In genomic region chr10:82690494-82690893, GRCm38 (mm10) we compare ENCODE assay signal across 8 mouse cellular contexts. TPM values are rescaled to one million over a fixed set of nuclear protein-coding genes. Genes with fewer than 3 reads are reported as not detected.
DNase-seq lines count a peak whose midpoint lies in the region; ATAC-seq lines count a peak whose summit lies in the region.

Gene Glt8d2, minus strand, starts transcription at chr10:82690650.

- no peak within 1 kb of the TSS for H3K9ac ChIP-seq in hindbrain, embryonic 12.5 days
- H3K9ac ChIP-seq in stomach, embryonic 14.5 days (replicated peaks; ENCODE audit: low read depth, low read length) = no peak within 1 kb of the TSS

- peak within 1 kb of the TSS; percentile 11; the same call in 1 of the 2 replicates for H3K4me3 ChIP-seq in hindbrain, embryonic 12.5 days
- peak within 1 kb of the TSS; percentile 34 for H3K4me3 ChIP-seq in midbrain, embryonic 10.5 days
- H3K4me3 ChIP-seq in stomach, embryonic 14.5 days (ENCODE audit: low read depth, low read length) = peak within 1 kb of the TSS; percentile 21

- intact Hi-C loops in left cerebral cortex, postnatal 4 days (cut with DNase I) = no loop called here

- WGBS in hindbrain, embryonic 12.5 days = 12% methylated on average over 14 of the region's 14 CpGs
- WGBS in midbrain, embryonic 10.5 days = 8% methylated on average over 14 of the region's 14 CpGs
- WGBS in stomach, embryonic 14.5 days = 2% methylated on average over 14 of the region's 14 CpGs

- peak within 1 kb of the TSS; percentile 38 for H3K4me2 ChIP-seq in hindbrain, embryonic 12.5 days (replicated peaks)
- peak within 1 kb of the TSS; percentile 48 for H3K4me2 ChIP-seq in stomach, embryonic 14.5 days (replicated peaks; ENCODE audit: low read depth, low read length)

- H3K36me3 ChIP-seq in hindbrain, embryonic 12.5 days = no peaks in the 10 kb centered on the region
- no peaks in the 10 kb centered on the region for H3K36me3 ChIP-seq in midbrain, embryonic 10.5 days
- H3K36me3 ChIP-seq in stomach, embryonic 14.5 days (ENCODE audit: control insufficient read depth, insufficient read depth, low read length) = no peaks in the 10 kb centered on the region

- peak; percentile 15 to 68 for DNase-seq in urinary bladder, adult 18-20 months (ENCODE audit: low spot score in 2 of 2)
- no peak for DNase-seq in urinary bladder, postnatal 10 days (ENCODE audit: low spot score)
- peak; percentile 80 for DNase-seq in gastrocnemius, adult 18-20 months (ENCODE audit: low spot score)
- peak; percentile 11 for DNase-seq in left cerebral cortex, postnatal 4 days
- DNase-seq in midbrain, embryonic 10.5 days (ENCODE audit: low spot score) = peak; percentile 53
- no peak for DNase-seq in cerebellum, adult 9-10 months

- no peak for ATAC-seq in hindbrain, embryonic 12.5 days (ENCODE audit: low FRiP score)
- peak; percentile 83; the same call in 1 of the 2 replicates for ATAC-seq in stomach, embryonic 14.5 days (ENCODE audit: insufficient number of reproducible peaks, insufficient read depth, low FRiP score, low read depth)

- H3K9me3 ChIP-seq in hindbrain, embryonic 12.5 days (replicated peaks) = no peaks in the 10 kb centered on the region
- no peaks in the 10 kb centered on the region for H3K9me3 ChIP-seq in midbrain, embryonic 10.5 days (replicated peaks)
- no peaks in the 10 kb centered on the region for H3K9me3 ChIP-seq in stomach, embryonic 14.5 days (ENCODE audit: control insufficient read depth, low read depth, low read length)

- no peaks in the 10 kb centered on the region for H3K27me3 ChIP-seq in hindbrain, embryonic 12.5 days
- 0 out of 2 replicates have a peak, but pooled peaks cover 5% of the 10 kb centered on the region for H3K27me3 ChIP-seq in midbrain, embryonic 10.5 days (ENCODE audit: low read depth, poor library complexity, severe bottlenecking)
- H3K27me3 ChIP-seq in stomach, embryonic 14.5 days (ENCODE audit: control insufficient read depth, insufficient read depth, low read length) = no peaks in the 10 kb centered on the region

- H3K27ac ChIP-seq in hindbrain, embryonic 12.5 days = peak within 1 kb of the TSS; percentile 52
- H3K27ac ChIP-seq in midbrain, embryonic 10.5 days (replicated peaks) = no peak within 1 kb of the TSS
- H3K27ac ChIP-seq in stomach, embryonic 14.5 days (ENCODE audit: low read length) = peak within 1 kb of the TSS; percentile 76

- peaks cover 3% of the 10 kb centered on the region; the same call in 1 of the 2 replicates for H3K4me1 ChIP-seq in hindbrain, embryonic 12.5 days
- peaks cover 8% of the 10 kb centered on the region for H3K4me1 ChIP-seq in midbrain, embryonic 10.5 days
- no peaks in the 10 kb centered on the region for H3K4me1 ChIP-seq in stomach, embryonic 14.5 days (ENCODE audit: control insufficient read depth, insufficient read depth, low read length)

RNA-seq across cellular contexts. Expression of gene Glt8d2, which starts in this region (rescaled TPM):
- 1 to 10 TPM; 1.1 to 2.1 TPM for total RNA-seq in gastrocnemius, adult 18-20 months (2021)
- 6.1 and 7.6 TPM in 2 replicates for polyA plus RNA-seq in hindbrain, embryonic 12.5 days (2016; fragmentation: Nextera tagmentation; extraction: Ambion mirVana)
- total RNA-seq in left cerebral cortex, postnatal 4 days (2021) = 1 to 10 TPM; 2.0 to 2.4 TPM
- polyA plus RNA-seq in midbrain, embryonic 10.5 days (2016; fragmentation: Nextera tagmentation; extraction: Ambion mirVana) = 2.2 and 2.3 TPM in 2 replicates
- polyA plus RNA-seq in stomach, embryonic 14.5 days (2014; fragmentation: Nextera tagmentation; extraction: Ambion mirVana) = 9.5 and 10.0 TPM in 2 replicates

Comparison
In these comparisons a context has a peak if more than half of its experiments do, and no peak if none do; other contexts are left out.
1. DNase-seq: peak in urinary bladder, adult 18-20 months (2 of 2), gastrocnemius, adult 18-20 months (single experiment), left cerebral cortex, postnatal 4 days (single experiment) and midbrain, embryonic 10.5 days (single experiment); none in urinary bladder, postnatal 10 days (single experiment) and cerebellum, adult 9-10 months (single experiment).
2. Peak in every context shown above with its lines, with median percentiles within 50 percentile points of each other: H3K4me3 ChIP-seq.